Mouse (Mus musculus) heart, embryonic 15.5 days (tissue): ENCODE results near the gene Ifitm5. TPM values are rescaled to one million over a fixed set of nuclear protein-coding genes. Genes with fewer than 3 reads are reported as not detected.

Experiments
- ATAC-seq: fragments of 200-750 bp; cut with Nextera tagmentation; replicated peaks from 2 replicates; pipeline ENCODE4 v1.8.0; 2017; ENCODE audit warnings: low read depth, moderate TSS enrichment; ENCODE audit not compliant: insufficient number of reproducible peaks, insufficient read depth, low FRiP score
- H3K27ac ChIP-seq: fragments of 300-500 bp; sonication (generic); 2 replicates; pipeline ENCODE4 v1.5.1; 2015; ENCODE audit warnings: mild to moderate bottlenecking, inconsistent platforms
- H3K27me3 ChIP-seq: fragments of 300-500 bp; sonication (generic); 2 replicates; pipeline ENCODE4 v1.6.1; 2015; ENCODE audit warnings: inconsistent platforms
- H3K36me3 ChIP-seq: fragments of 300-500 bp; sonication (generic); 2 replicates; pipeline ENCODE4 v1.6.1; 2015; ENCODE audit warnings: mild to moderate bottlenecking, inconsistent platforms
- H3K4me1 ChIP-seq: fragments of 300-500 bp; sonication (generic); replicated peaks from 2 replicates; pipeline ENCODE4 v1.6.1; 2015; ENCODE audit warnings: inconsistent platforms
- H3K4me2 ChIP-seq: fragments of 300-500 bp; sonication (generic); 2 replicates; pipeline ENCODE4 v1.6.1; 2015; ENCODE audit warnings: inconsistent platforms, mild to moderate bottlenecking, moderate library complexity
- H3K4me3 ChIP-seq: fragments of 300-500 bp; sonication (generic); 2 replicates; pipeline ENCODE4 v1.5.1; 2015; ENCODE audit warnings: mild to moderate bottlenecking, inconsistent platforms
- H3K9ac ChIP-seq: fragments of 300-500 bp; sonication (generic); 2 replicates; pipeline ENCODE4 v1.6.1; 2015; ENCODE audit warnings: mild to moderate bottlenecking, inconsistent platforms
- H3K9me3 ChIP-seq: fragments of 300-500 bp; sonication (generic); replicated peaks from 2 replicates; pipeline ENCODE4 v1.6.1; 2016; ENCODE audit warnings: inconsistent platforms
- WGBS: fragments of 180-500 bp; shearing (Covaris S2); methylation state at CpG from one replicate; pipeline ENCODE4 v1.1.7; 2015; ENCODE audit warnings: mixed read lengths; 5-methylcytosine and 5-hydroxymethylcytosine counted together
- polyA plus RNA-seq: library from polyadenylated mRNA; unstranded; fragments of >200 nt; fragmentation: Nextera tagmentation; extraction: Ambion mirVana; gene quantifications from 2 replicates; pipeline ENCODE4 v1.2.1, GENCODE M21; 2015

Gene Ifitm5
- polyA plus RNA-seq, 1 experiment from 2014 or later: 1.6 TPM

- no peaks in the 10 kb centered on the region for H3K36me3 ChIP-seq
- H3K4me3 ChIP-seq: no peak overlapping the region
- WGBS: 73% methylated on average over 5 of the region's 5 CpGs
- ATAC-seq: no peak
- no peak overlapping the region for H3K4me2 ChIP-seq
- H3K4me1 ChIP-seq: peaks cover 4% of the 10 kb centered on the region; the same call in 1 of the 2 replicates
- H3K27ac ChIP-seq: no peak overlapping the region
- H3K9me3 ChIP-seq: no peaks in the 10 kb centered on the region
- H3K27me3 ChIP-seq: peaks cover 7% of the 10 kb centered on the region
- H3K9ac ChIP-seq: no peak overlapping the region
These were observed 37.1 kb downstream of the Ifitm5 start for GRCm38 (mm10) chr7:140912846-140913482.

GRCm38 (mm10) chr7:140912293-140912692 lies 37.8 kb downstream of the Ifitm5 start:
- no peaks in the 10 kb centered on the region for H3K36me3 ChIP-seq
- ATAC-seq: no peak
- H3K4me1 ChIP-seq: peaks cover 4% of the 10 kb centered on the region; the same call in 1 of the 2 replicates
- no peak overlapping the region for H3K4me3 ChIP-seq
- H3K9me3 ChIP-seq: no peaks in the 10 kb centered on the region
- H3K27me3 ChIP-seq: peaks cover 1% of the 10 kb centered on the region; the same call in 1 of the 2 replicates
- H3K4me2 ChIP-seq: no peak overlapping the region
- no peak overlapping the region for H3K27ac ChIP-seq
- WGBS: 54% methylated on average over 3 of the region's 3 CpGs
- no peak overlapping the region for H3K9ac ChIP-seq

- H3K4me2 ChIP-seq: peak overlapping the region; percentile 89
- under 1% methylated on average over 19 of the region's 19 CpGs for WGBS
- peak overlapping the region; percentile 53 for H3K4me3 ChIP-seq
- peak; percentile 72 for ATAC-seq
- no peaks in the 10 kb centered on the region for H3K9me3 ChIP-seq
- H3K9ac ChIP-seq: peak overlapping the region; percentile 54
- H3K36me3 ChIP-seq: no peaks in the 10 kb centered on the region
- H3K4me1 ChIP-seq: peaks cover 4% of the 10 kb centered on the region; the same call in 1 of the 2 replicates
- H3K27ac ChIP-seq: peak overlapping the region; percentile 45
- no peaks in the 10 kb centered on the region for H3K27me3 ChIP-seq
These were observed 41.4 kb downstream of the Ifitm5 start for GRCm38 (mm10) chr7:140908634-140909107.

- 52% methylated on average over 7 of the region's 7 CpGs for WGBS
- Histone ChIP-seq H3K27ac (no peak overlapping the region), H3K4me3 (no peak overlapping the region), H3K9ac (no peak overlapping the region), H3K9me3 (no peaks in the 10 kb centered on the region), H3K36me3 (no peaks in the 10 kb centered on the region), H3K27me3 (no peaks in the 10 kb centered on the region), H3K4me1 (peaks cover 4% of the 10 kb centered on the region; the same call in 1 of the 2 replicates), H3K4me2 (peak overlapping the region; percentile 89; the same call in 1 of the 2 replicates)
- no peak for ATAC-seq
These were observed 41.9 kb downstream of the Ifitm5 start for GRCm38 (mm10) chr7:140908181-140908580.

GRCm38 (mm10) chr7:140907697-140908096 lies 42.4 kb downstream of the Ifitm5 start:
- H3K27ac ChIP-seq: no peak overlapping the region
- ATAC-seq: no peak
- H3K4me2 ChIP-seq: no peak overlapping the region
- no peaks in the 10 kb centered on the region for H3K27me3 ChIP-seq
- H3K36me3 ChIP-seq: no peaks in the 10 kb centered on the region
- H3K4me3 ChIP-seq: no peak overlapping the region
- 81% methylated on average over 7 of the region's 7 CpGs for WGBS
- peaks cover 4% of the 10 kb centered on the region; the same call in 1 of the 2 replicates for H3K4me1 ChIP-seq
- H3K9ac ChIP-seq: no peak overlapping the region
- no peaks in the 10 kb centered on the region for H3K9me3 ChIP-seq

- WGBS: 68% methylated on average over 13 of the region's 13 CpGs
These were observed 43.0 kb downstream of the Ifitm5 start for GRCm38 (mm10) chr7:140907131-140907530.

GRCm38 (mm10) chr7:140905642-140906081 lies 44.4 kb downstream of the Ifitm5 start:
- 49% methylated on average over 2 of the region's 2 CpGs for WGBS
- H3K9me3 ChIP-seq: no peaks in the 10 kb centered on the region
- ATAC-seq: no peak
- H3K36me3 ChIP-seq: no peaks in the 10 kb centered on the region
- H3K4me3 ChIP-seq: no peak overlapping the region
- peaks cover 13% of the 10 kb centered on the region for H3K4me1 ChIP-seq
- no peak overlapping the region for H3K4me2 ChIP-seq
- no peak overlapping the region for H3K9ac ChIP-seq
- no peaks in the 10 kb centered on the region for H3K27me3 ChIP-seq
- no peak overlapping the region for H3K27ac ChIP-seq

More at GRCm38 (mm10) chr7:140907131-140907530, 43.0 kb downstream of the Ifitm5 start:
- Histone ChIP-seq H3K36me3 (no peaks in the 10 kb centered on the region), H3K27ac (no peak overlapping the region), H3K9ac (no peak overlapping the region), H3K9me3 (no peaks in the 10 kb centered on the region), H3K4me3 (no peak overlapping the region), H3K27me3 (no peaks in the 10 kb centered on the region), H3K4me1 (peaks cover 4% of the 10 kb centered on the region; the same call in 1 of the 2 replicates), H3K4me2 (no peak overlapping the region)
- no peak for ATAC-seq

- no peaks in the 10 kb centered on the region for H3K27me3 ChIP-seq
- no peak overlapping the region for H3K9ac ChIP-seq
- H3K27ac ChIP-seq: no peak overlapping the region
- no peaks in the 10 kb centered on the region for H3K9me3 ChIP-seq
- no peak overlapping the region for H3K4me2 ChIP-seq
- H3K4me1 ChIP-seq: peaks cover 23% of the 10 kb centered on the region
- H3K4me3 ChIP-seq: no peak overlapping the region
- H3K36me3 ChIP-seq: peaks cover 9% of the 10 kb centered on the region
- no peak for ATAC-seq
- WGBS: 26% methylated on average over 13 of the region's 13 CpGs
These were observed 46.9 kb downstream of the Ifitm5 start for GRCm38 (mm10) chr7:140903212-140903611.

- Histone ChIP-seq H3K27ac (no peak overlapping the region), H3K9ac (no peak overlapping the region), H3K27me3 (no peaks in the 10 kb centered on the region), H3K9me3 (no peaks in the 10 kb centered on the region), H3K4me2 (no peak overlapping the region), H3K4me1 (peaks cover 23% of the 10 kb centered on the region), H3K4me3 (no peak overlapping the region), H3K36me3 (peaks cover 19% of the 10 kb centered on the region)
- no peak for ATAC-seq
- 83% methylated on average over 15 of the region's 15 CpGs for WGBS
These were observed 47.8 kb downstream of the Ifitm5 start for GRCm38 (mm10) chr7:140902036-140902875.

GRCm38 (mm10) chr7:140900220-140900619 lies 49.9 kb downstream of the Ifitm5 start, which contains the start of gene Cox8b:
Gene Cox8b, minus strand, starts transcription at chr7:140900446.
- peak within 1 kb of the TSS; percentile 85 for H3K27ac ChIP-seq
- H3K4me1 ChIP-seq: peaks cover 23% of the 10 kb centered on the region
- no peaks in the 10 kb centered on the region for H3K27me3 ChIP-seq
- peaks cover 34% of the 10 kb centered on the region for H3K36me3 ChIP-seq
- WGBS: 40% methylated on average over 10 of the region's 10 CpGs
- H3K4me3 ChIP-seq: peak within 1 kb of the TSS; percentile 45
- ATAC-seq: no peak; the same call in 1 of the 2 replicates
- H3K9me3 ChIP-seq: no peaks in the 10 kb centered on the region
- H3K4me2 ChIP-seq: peak within 1 kb of the TSS; percentile 63
- H3K9ac ChIP-seq: peak within 1 kb of the TSS; percentile 57

GRCm38 (mm10) chr7:140899121-140899520 lies 51.0 kb downstream of the Ifitm5 start:
- 79% methylated on average over 3 of the region's 3 CpGs for WGBS
- H3K36me3 ChIP-seq: peaks cover 42% of the 10 kb centered on the region
- H3K27ac ChIP-seq: peak overlapping the region; percentile 85
- peak overlapping the region; percentile 63 for H3K4me2 ChIP-seq
- no peaks in the 10 kb centered on the region for H3K27me3 ChIP-seq
- peaks cover 23% of the 10 kb centered on the region for H3K4me1 ChIP-seq
- H3K9ac ChIP-seq: peak overlapping the region; percentile 57; the same call in 1 of the 2 replicates
- peak overlapping the region; percentile 45 for H3K4me3 ChIP-seq
- ATAC-seq: no peak
- H3K9me3 ChIP-seq: no peaks in the 10 kb centered on the region
